Mouse (Mus musculus): ENCODE measurements at regions not wholly inside any gene's neighbourhood (a gene's known extent, or its start where the extent isn't known, plus 50 kb on each side); places are given as distances from the start of the nearest gene placed in this dataset.

GRCm38 (mm10) chr10:16713143-16713542 is 1009.9 kb upstream of the Cited2 start:
- TF ChIP-seq CTCF (IDR thresholded peaks at IDR 0.05; ENCODE audit: low read depth, low read length) (no peak), POLR2A (IDR thresholded peaks at IDR 0.05; ENCODE audit: extremely low read depth, insufficient read depth, low read length) (no peak)
